In the genomic region with DNA sequence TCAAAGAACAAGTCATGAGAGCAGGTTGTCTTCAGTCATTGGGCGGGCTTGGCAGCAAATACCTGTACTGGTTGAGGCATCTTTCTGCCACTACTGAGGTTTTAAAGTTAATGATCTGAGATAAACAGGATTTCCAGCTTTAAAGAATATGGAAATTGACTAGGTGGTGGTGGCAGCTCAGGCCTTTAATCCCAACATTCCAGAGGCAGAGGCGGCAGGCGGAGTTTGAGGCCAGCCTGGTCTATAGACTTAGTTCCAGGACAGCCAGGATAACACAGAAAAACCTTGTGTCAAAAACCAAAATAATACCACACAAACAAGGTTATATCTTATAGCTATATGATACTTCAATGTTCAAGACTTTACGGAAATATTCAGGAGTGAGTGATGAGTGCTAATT, we compare ENCODE assay signal across 7 mouse cellular contexts. TPM values are rescaled to one million over a fixed set of nuclear protein-coding genes. Genes with fewer than 3 reads are reported as not detected.
DNase-seq lines count a peak whose midpoint lies in the region; ATAC-seq and TF ChIP-seq lines count a peak whose summit lies in the region.

No protein-coding gene starts in this region.

- TF ChIP-seq CTCF in lung, embryonic 14.5 days (IDR thresholded peaks at IDR 0.05; ENCODE audit: low read depth) = no peak
- no peak for TF ChIP-seq CTCF in embryonic fibroblast, embryonic 13.5 days (IDR thresholded peaks at IDR 0.05; ENCODE audit: borderline replicate concordance, insufficient read depth, low read length)
- TF ChIP-seq CTCF in intestine, postnatal 0 days (IDR thresholded peaks at IDR 0.05; ENCODE audit: low read depth) = no peak

- peak; percentile 6 for DNase-seq in lung, embryonic 14.5 days
- no peak for DNase-seq in lung, adult 18-20 months
- DNase-seq in yolk sac, embryonic 10.5 days (ENCODE audit: low spot score) = no peak
- no peak for DNase-seq in cerebellum, adult 8-10 months

- TF ChIP-seq POLR2A in embryonic fibroblast, embryonic 13.5 days (IDR thresholded peaks at IDR 0.05; ENCODE audit: low read depth, low read length) = no peak

- peak overlapping the region; percentile 99 for H3K27ac ChIP-seq in lung, embryonic 14.5 days (ENCODE audit: low read depth)
- peak overlapping the region; percentile 88 for H3K27ac ChIP-seq in embryonic fibroblast, embryonic 13.5 days (ENCODE audit: insufficient read depth, low read length)
- H3K27ac ChIP-seq in intestine, postnatal 0 days (ENCODE audit: low read depth, low read length) = peak overlapping the region; percentile 99
- peak overlapping the region; percentile 97 for H3K27ac ChIP-seq in neural tube, embryonic 15.5 days (replicated peaks)

- peak overlapping the region; percentile 93 for H3K9ac ChIP-seq in lung, embryonic 14.5 days
- H3K9ac ChIP-seq in intestine, postnatal 0 days (ENCODE audit: low read depth, low read length) = no peak overlapping the region
- H3K9ac ChIP-seq in neural tube, embryonic 15.5 days (replicated peaks) = no peak overlapping the region

- H3K27me3 ChIP-seq in lung, embryonic 14.5 days (ENCODE audit: insufficient read depth, low read length) = no peaks in the 10 kb centered on the region
- no peaks in the 10 kb centered on the region for H3K27me3 ChIP-seq in intestine, postnatal 0 days (replicated peaks; ENCODE audit: control insufficient read depth, insufficient read depth, low read length)
- H3K27me3 ChIP-seq in neural tube, embryonic 15.5 days (replicated peaks) = no peaks in the 10 kb centered on the region

- 36% methylated on average over 4 of the region's 4 CpGs for WGBS in lung, embryonic 14.5 days
- WGBS in intestine, postnatal 0 days = 43% methylated on average over 4 of the region's 4 CpGs
- 35% methylated on average over 4 of the region's 4 CpGs for WGBS in neural tube, embryonic 15.5 days

- no peaks in the 10 kb centered on the region for H3K9me3 ChIP-seq in lung, embryonic 14.5 days (ENCODE audit: low read depth, low read length)
- H3K9me3 ChIP-seq in intestine, postnatal 0 days (ENCODE audit: control insufficient read depth) = no peaks in the 10 kb centered on the region
- no peaks in the 10 kb centered on the region for H3K9me3 ChIP-seq in neural tube, embryonic 15.5 days (replicated peaks)

- no peaks in the 10 kb centered on the region for H3K4me1 ChIP-seq in lung, embryonic 14.5 days (ENCODE audit: insufficient read depth)
- H3K4me1 ChIP-seq in embryonic fibroblast, embryonic 13.5 days (ENCODE audit: control insufficient read depth, insufficient read depth, low read length) = peaks cover 4% of the 10 kb centered on the region
- no peaks in the 10 kb centered on the region; the same call in 1 of the 2 replicates for H3K4me1 ChIP-seq in intestine, postnatal 0 days (replicated peaks; ENCODE audit: control insufficient read depth, insufficient read depth, low read length)
- peaks cover 28% of the 10 kb centered on the region for H3K4me1 ChIP-seq in neural tube, embryonic 15.5 days

- 0 out of 2 replicates have a peak, but pooled peaks cover 3% of the 10 kb centered on the region for H3K36me3 ChIP-seq in lung, embryonic 14.5 days (ENCODE audit: insufficient read depth)
- H3K36me3 ChIP-seq in intestine, postnatal 0 days (ENCODE audit: control insufficient read depth, insufficient read depth) = no peaks in the 10 kb centered on the region
- no peaks in the 10 kb centered on the region for H3K36me3 ChIP-seq in neural tube, embryonic 15.5 days

- H3K4me3 ChIP-seq in lung, embryonic 14.5 days (ENCODE audit: low read depth, low read length) = peak overlapping the region; percentile 99
- H3K4me3 ChIP-seq in embryonic fibroblast, embryonic 13.5 days (ENCODE audit: insufficient read depth, low read length) = peak overlapping the region; percentile 60
- peak overlapping the region; percentile 100 for H3K4me3 ChIP-seq in intestine, postnatal 0 days (ENCODE audit: low read depth, low read length)
- H3K4me3 ChIP-seq in neural tube, embryonic 15.5 days (replicated peaks) = peak overlapping the region; percentile 95

- H3K4me2 ChIP-seq in lung, embryonic 14.5 days = peak overlapping the region; percentile 62
- H3K4me2 ChIP-seq in intestine, postnatal 0 days (replicated peaks; ENCODE audit: low read depth) = peak overlapping the region; percentile 95
- H3K4me2 ChIP-seq in neural tube, embryonic 15.5 days = peak overlapping the region; percentile 93

- ATAC-seq in lung, embryonic 14.5 days (ENCODE audit: insufficient read depth) = no peak
- no peak for ATAC-seq in intestine, postnatal 0 days
- no peak for ATAC-seq in neural tube, embryonic 15.5 days (ENCODE audit: low FRiP score)

RNA-seq across cellular contexts. Expression of gene Msantd2, which starts 1.1 kb away (rescaled TPM):
- 32.4 and 35.7 TPM in 2 replicates for polyA plus RNA-seq in lung, embryonic 14.5 days (2014; fragmentation: Nextera tagmentation; extraction: Ambion mirVana)
- 22.0 and 32.3 TPM in 2 replicates for polyA plus RNA-seq in embryonic fibroblast, embryonic 13.5 days (2011; ENCODE audit: insufficient read length, low read depth, missing spikeins)
- 7.4 and 8.8 TPM in 2 replicates for polyA plus RNA-seq in intestine, postnatal 0 days (2015; fragmentation: Nextera tagmentation; extraction: Ambion mirVana)
- polyA plus RNA-seq in neural tube, embryonic 15.5 days (2015; fragmentation: Nextera tagmentation; extraction: Ambion mirVana) = 27.6 and 30.7 TPM in 2 replicates

RNA-seq across cellular contexts. Expression of gene Esam, which starts 39.8 kb away (rescaled TPM):
- polyA plus RNA-seq in lung, embryonic 14.5 days (2014; fragmentation: Nextera tagmentation; extraction: Ambion mirVana) = 149 and 152 TPM in 2 replicates
- 0.28 and 0.62 TPM in 2 replicates for polyA plus RNA-seq in embryonic fibroblast, embryonic 13.5 days (2011; ENCODE audit: insufficient read length, low read depth, missing spikeins)
- polyA plus RNA-seq in intestine, postnatal 0 days (2015; fragmentation: Nextera tagmentation; extraction: Ambion mirVana) = 27.5 and 28.6 TPM in 2 replicates
- polyA plus RNA-seq in neural tube, embryonic 15.5 days (2015; fragmentation: Nextera tagmentation; extraction: Ambion mirVana) = 42.2 and 47.0 TPM in 2 replicates

RNA-seq across cellular contexts. Expression of gene Vsig2, which starts 51.0 kb away (rescaled TPM):
- polyA plus RNA-seq in lung, embryonic 14.5 days (2014; fragmentation: Nextera tagmentation; extraction: Ambion mirVana) = 17.0 and 18.8 TPM in 2 replicates
- not detected in 2 replicates for polyA plus RNA-seq in embryonic fibroblast, embryonic 13.5 days (2011; ENCODE audit: insufficient read length, low read depth, missing spikeins)
- 6.1 and 10.3 TPM in 2 replicates for polyA plus RNA-seq in intestine, postnatal 0 days (2015; fragmentation: Nextera tagmentation; extraction: Ambion mirVana)
- polyA plus RNA-seq in neural tube, embryonic 15.5 days (2015; fragmentation: Nextera tagmentation; extraction: Ambion mirVana) = 0.54 and 0.91 TPM in 2 replicates

RNA-seq across cellular contexts. Expression of gene Robo3, which starts 55.0 kb away (rescaled TPM):
- polyA plus RNA-seq in lung, embryonic 14.5 days (2014; fragmentation: Nextera tagmentation; extraction: Ambion mirVana) = 0.24 and 0.41 TPM in 2 replicates
- polyA plus RNA-seq in embryonic fibroblast, embryonic 13.5 days (2011; ENCODE audit: insufficient read length, low read depth, missing spikeins) = 0.56 and 0.77 TPM in 2 replicates
- polyA plus RNA-seq in intestine, postnatal 0 days (2015; fragmentation: Nextera tagmentation; extraction: Ambion mirVana) = 0.07 TPM in 1 of 2 replicates, not detected in the other
- polyA plus RNA-seq in neural tube, embryonic 15.5 days (2015; fragmentation: Nextera tagmentation; extraction: Ambion mirVana) = 4.8 and 8.7 TPM in 2 replicates

Comparison
In these comparisons a context has a peak if more than half of its experiments do, and no peak if none do; other contexts are left out.
1. RNA of gene Esam, which starts 39.8 kb away (polyA plus RNA-seq): 149 to 152 TPM in lung, embryonic 14.5 days, 42.2 to 47.0 TPM in neural tube, embryonic 15.5 days and 27.5 to 28.6 TPM in intestine, postnatal 0 days; 0.28 to 0.62 TPM in embryonic fibroblast, embryonic 13.5 days; every median in the first group is over 10 times any median in the second.
2. Peak in every context shown above with its lines, with median percentiles within 50 percentile points of each other: H3K27ac ChIP-seq, H3K4me2 ChIP-seq and H3K4me3 ChIP-seq.